Mouse (Mus musculus): Measurements from ENCODE around the gene Map3k6.

- TF ChIP-seq CTCF (IDR thresholded peaks at IDR 0.05) (no peak), POLR2A (IDR thresholded peaks at IDR 0.05; ENCODE audit: insufficient read depth, low read depth, low read length) (no peak), EP300 (IDR thresholded peaks at IDR 0.05; ENCODE audit: insufficient read depth, low read depth, low read length) (no peak)
Measured at GRCm38 (mm10) chr4:133268931-133269330, 28.3 kb downstream of the Map3k6 start.

Data from heart, adult 2 months (tissue).